Mouse (Mus musculus) heart, embryonic 10.5 days (tissue): Measurements from ENCODE around the gene Chil1. TPM values are rescaled to one million over a fixed set of nuclear protein-coding genes. Genes with fewer than 3 reads are reported as not detected.

Source experiments
- DNase-seq: peaks from one replicate; pipeline ENCODE4 v3.0.0-alpha.2; 2017; ENCODE audit warnings: low spot score
- H3K27ac ChIP-seq: fragments of 300-500 bp; sonication (generic); 2 replicates; pipeline ENCODE4 v1.5.1; 2016; ENCODE audit warnings: mild to moderate bottlenecking
- H3K27me3 ChIP-seq: fragments of 300-500 bp; sonication (generic); 2 replicates; pipeline ENCODE4 v1.6.1; 2016; ENCODE audit warnings: mild to moderate bottlenecking; ENCODE audit not compliant: poor library complexity, insufficient read depth, severe bottlenecking
- H3K36me3 ChIP-seq: fragments of 300-500 bp; sonication (generic); 2 replicates; pipeline ENCODE4 v1.6.1; 2016; ENCODE audit warnings: mild to moderate bottlenecking, moderate library complexity
- H3K4me1 ChIP-seq: fragments of 300-500 bp; sonication (generic); 2 replicates; pipeline ENCODE4 v1.6.1; 2016; ENCODE audit warnings: mild to moderate bottlenecking
- H3K4me3 ChIP-seq: fragments of 300-500 bp; sonication (generic); 2 replicates; pipeline ENCODE4 v1.5.1; 2016; ENCODE audit warnings: mild to moderate bottlenecking, moderate library complexity
- H3K9me3 ChIP-seq: fragments of 300-500 bp; sonication (generic); 2 replicates; pipeline ENCODE4 v1.6.1; 2016; ENCODE audit warnings: mild to moderate bottlenecking, moderate library complexity
- WGBS: fragments of 180-500 bp; shearing (Covaris S2); methylation state at CpG from one replicate; pipeline ENCODE4 v1.1.7; 2016; 5-methylcytosine and 5-hydroxymethylcytosine counted together
- polyA plus RNA-seq: library from polyadenylated mRNA; unstranded; fragments of >200 nt; fragmentation: Nextera tagmentation; extraction: Ambion mirVana; gene quantifications from 2 replicates; pipeline ENCODE4 v1.2.1, GENCODE M21; 2016

The Chil1 gene
- polyA plus RNA-seq, 1 experiment from 2014 or later = 1.1 TPM

DNA sequence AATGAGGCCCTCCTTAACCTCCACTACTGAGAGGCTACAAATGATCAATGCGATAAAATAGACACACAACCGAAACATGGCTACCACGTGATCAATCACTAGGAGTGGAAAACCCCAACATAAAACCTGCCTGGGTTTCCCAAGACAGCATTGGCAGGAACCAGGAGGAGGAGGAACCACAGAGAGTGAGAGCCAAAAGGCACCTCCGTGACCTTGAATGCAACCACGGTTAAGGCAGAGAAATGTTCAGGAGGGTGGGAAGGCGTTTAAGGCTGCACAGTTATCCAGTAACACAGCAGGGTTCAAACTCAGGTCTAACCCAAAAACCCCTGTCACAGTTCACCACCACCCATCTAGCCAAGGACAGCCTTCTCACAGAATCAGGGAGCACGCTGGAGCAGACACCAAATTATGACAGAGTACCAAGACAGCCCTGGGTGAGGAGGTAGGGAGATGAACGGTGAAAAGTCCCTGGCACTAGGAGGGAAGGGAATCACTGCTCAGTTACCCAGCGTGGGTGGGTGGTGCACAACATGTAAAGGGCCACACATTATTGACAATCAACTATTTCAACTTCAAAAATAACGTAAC lies 48.8 kb downstream of the Chil1 start:
- Histone ChIP-seq H3K4me1 (peaks cover 61% of the 10 kb centered on the region), H3K27ac (no peak overlapping the region), H3K4me3 (no peak overlapping the region)

GRCm38 (mm10) chr1:134231270-134231669 lies 49.3 kb downstream of the Chil1 start:
- Histone ChIP-seq H3K27me3 (peaks cover 41% of the 10 kb centered on the region), H3K27ac (no peak overlapping the region), H3K9me3 (no peaks in the 10 kb centered on the region), H3K36me3 (no peaks in the 10 kb centered on the region), H3K4me1 (peaks cover 62% of the 10 kb centered on the region), H3K4me3 (no peak overlapping the region)
- DNase-seq = no peak
- 78% methylated on average over 3 of the region's 3 CpGs for WGBS

More for the DNA sequence above, 48.8 kb downstream of the Chil1 start:
- DNase-seq = no peak
- Histone ChIP-seq H3K9me3 (no peaks in the 10 kb centered on the region), H3K27me3 (peaks cover 36% of the 10 kb centered on the region), H3K36me3 (no peaks in the 10 kb centered on the region)
- 83% methylated on average over 10 of the region's 10 CpGs for WGBS

DNA sequence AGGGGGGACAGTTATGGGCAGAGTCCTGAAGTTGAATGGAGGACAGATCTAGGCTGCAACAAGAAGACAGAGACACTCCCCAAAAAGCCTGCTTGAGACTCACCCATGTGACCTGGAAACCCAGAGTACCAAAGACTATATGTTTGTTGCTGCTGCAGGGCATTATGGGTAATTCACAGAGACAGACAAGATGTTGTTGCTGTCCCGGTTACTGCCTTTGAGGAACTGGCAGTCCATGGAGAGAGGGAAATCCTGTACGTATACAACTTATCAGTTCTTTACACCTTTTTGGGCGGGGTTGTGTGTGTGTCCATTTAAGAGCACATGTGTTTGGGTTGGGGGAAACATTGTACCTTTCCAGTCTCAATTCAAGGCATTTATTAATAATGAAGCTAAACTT lies 49.7 kb downstream of the Chil1 start:
- Histone ChIP-seq H3K27me3 (peaks cover 46% of the 10 kb centered on the region), H3K9me3 (no peaks in the 10 kb centered on the region), H3K4me3 (no peak overlapping the region), H3K36me3 (no peaks in the 10 kb centered on the region), H3K4me1 (peaks cover 60% of the 10 kb centered on the region), H3K27ac (no peak overlapping the region)
- DNase-seq = no peak
- WGBS = 66% methylated on average over 3 of the region's 3 CpGs

DNA sequence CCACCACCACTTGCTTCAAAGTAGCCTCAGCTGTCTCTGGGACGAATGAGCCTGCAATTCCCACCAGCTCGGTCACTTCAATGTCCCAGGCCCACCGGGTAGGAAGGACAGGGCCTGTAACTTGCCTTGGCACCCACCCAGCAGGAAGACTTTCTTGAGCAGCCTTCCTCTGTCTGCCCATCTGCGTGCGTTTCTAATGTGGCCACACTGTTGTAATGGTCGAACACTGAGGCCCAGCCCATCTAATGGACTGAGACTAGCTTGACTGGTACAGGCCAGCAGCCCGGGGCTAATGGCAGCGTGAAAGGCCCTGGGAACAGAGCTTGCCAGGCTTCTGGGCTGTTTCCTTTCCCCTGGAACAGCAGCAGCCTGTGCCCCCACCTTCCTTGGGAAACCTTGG lies 50.4 kb downstream of the Chil1 start:
- DNase-seq = no peak
- peak overlapping the region; percentile 69; the same call in 1 of the 2 replicates for H3K27ac ChIP-seq
- no peaks in the 10 kb centered on the region for H3K9me3 ChIP-seq
- WGBS = 70% methylated on average over 8 of the region's 8 CpGs
- H3K27me3 ChIP-seq = peaks cover 52% of the 10 kb centered on the region
- peaks cover 57% of the 10 kb centered on the region for H3K4me1 ChIP-seq
- H3K36me3 ChIP-seq = no peaks in the 10 kb centered on the region
- H3K4me3 ChIP-seq = 0 out of 2 replicates have a peak overlapping the region, but pooled peaks have one; percentile 3

- peak overlapping the region; percentile 69 for H3K4me3 ChIP-seq
- H3K9me3 ChIP-seq = no peaks in the 10 kb centered on the region
- H3K27ac ChIP-seq = peak overlapping the region; percentile 69
- DNase-seq = no peak
- H3K27me3 ChIP-seq = peaks cover 56% of the 10 kb centered on the region
- peaks cover 52% of the 10 kb centered on the region for H3K4me1 ChIP-seq
- no peaks in the 10 kb centered on the region for H3K36me3 ChIP-seq
- 46% methylated on average over 12 of the region's 12 CpGs for WGBS
These were observed 51.0 kb downstream of the Chil1 start for GRCm38 (mm10) chr1:134232778-134233531.

DNA sequence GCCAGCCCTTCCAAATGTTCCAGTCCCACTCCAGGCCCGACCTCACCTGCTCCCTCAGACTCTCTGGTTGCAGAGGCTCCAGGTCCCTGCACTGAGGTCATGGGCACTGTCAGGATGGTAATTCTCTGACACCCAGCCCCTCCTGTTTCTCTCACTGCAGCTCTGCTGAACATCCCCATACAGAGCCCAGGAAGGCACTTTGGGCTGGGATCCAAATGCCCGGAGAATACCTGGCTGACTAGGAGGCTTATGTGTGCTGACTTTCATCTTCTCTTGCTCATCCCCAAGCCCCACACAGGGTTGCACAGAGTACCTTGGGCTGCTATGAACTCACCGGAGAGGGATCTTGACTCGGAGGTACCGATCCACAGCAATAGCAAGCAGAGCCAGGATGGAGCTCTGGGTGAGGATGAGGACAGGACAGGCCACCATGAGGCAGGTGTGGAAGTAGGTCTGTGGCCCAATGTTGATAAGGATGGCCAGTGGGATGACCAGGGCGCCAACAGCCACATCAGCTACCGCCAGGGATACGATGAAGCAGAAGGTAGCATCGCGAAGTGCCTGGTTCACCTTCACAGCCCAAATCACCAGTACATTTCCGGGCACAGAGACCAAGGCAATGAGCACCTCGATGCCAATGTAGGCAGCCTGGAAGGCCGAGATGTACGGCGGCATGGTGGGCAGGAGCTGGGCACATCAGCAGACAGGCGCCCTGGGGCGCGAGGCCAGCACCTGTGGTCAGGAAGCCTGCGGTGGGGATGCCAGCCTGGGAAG lies 51.9 kb downstream of the Chil1 start:
- Histone ChIP-seq H3K27ac (peak overlapping the region; percentile 85), H3K27me3 (peaks cover 58% of the 10 kb centered on the region), H3K36me3 (no peaks in the 10 kb centered on the region), H3K9me3 (no peaks in the 10 kb centered on the region), H3K4me3 (peak overlapping the region; percentile 69), H3K4me1 (peaks cover 56% of the 10 kb centered on the region)
- DNase-seq = no peak
- 36% methylated on average over 19 of the region's 19 CpGs for WGBS

DNA sequence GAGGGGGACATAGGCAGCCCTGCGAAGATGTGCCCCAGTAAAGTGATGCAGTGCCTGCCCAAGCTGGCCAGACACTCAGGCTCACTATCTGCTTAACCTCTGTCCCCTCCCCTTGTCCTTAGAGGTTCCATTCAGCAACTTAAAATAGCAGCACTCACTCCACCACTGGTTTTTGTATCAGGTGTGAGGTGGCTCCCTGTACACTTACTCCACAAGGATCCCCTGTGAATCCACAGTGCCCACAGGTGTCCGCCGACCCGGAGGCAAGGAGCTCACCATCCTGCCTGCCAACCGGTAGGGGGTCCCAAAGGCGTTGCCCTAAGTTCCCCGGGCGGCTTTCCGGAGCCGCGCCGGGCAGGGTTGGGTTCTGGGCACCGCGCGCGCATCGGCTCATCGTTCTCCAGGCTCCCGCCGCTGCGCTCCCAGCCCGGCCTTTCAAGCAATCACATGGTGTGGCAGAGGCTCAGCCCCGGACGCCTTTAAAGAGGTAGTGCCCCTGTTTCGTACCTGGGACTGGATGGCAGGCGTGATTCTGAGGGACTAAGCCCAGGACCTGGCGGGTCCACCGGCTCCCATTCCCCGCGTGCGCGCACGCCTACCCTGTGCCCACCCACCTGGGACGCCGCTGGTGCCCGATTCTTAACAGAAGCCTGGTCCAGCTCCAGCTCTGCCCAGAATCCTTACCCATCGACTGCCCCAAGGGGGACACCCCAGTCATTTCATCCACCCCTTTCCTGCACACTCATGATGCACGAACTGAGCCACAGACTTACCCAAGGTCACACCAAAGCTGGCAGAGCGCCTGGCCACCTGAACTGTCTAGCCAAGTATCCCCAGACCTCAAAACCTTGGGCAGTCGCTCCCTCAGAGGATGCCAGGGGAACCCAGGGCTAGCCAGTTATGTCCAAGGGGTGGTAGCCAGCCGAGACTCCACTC lies 52.7 kb downstream of the Chil1 start:
- Histone ChIP-seq H3K9me3 (no peaks in the 10 kb centered on the region), H3K27ac (peak overlapping the region; percentile 85), H3K4me1 (peaks cover 64% of the 10 kb centered on the region), H3K36me3 (no peaks in the 10 kb centered on the region), H3K27me3 (peaks cover 58% of the 10 kb centered on the region), H3K4me3 (peak overlapping the region; percentile 69)
- DNase-seq = no peak
- WGBS = 2% methylated on average over 41 of the region's 41 CpGs

DNA sequence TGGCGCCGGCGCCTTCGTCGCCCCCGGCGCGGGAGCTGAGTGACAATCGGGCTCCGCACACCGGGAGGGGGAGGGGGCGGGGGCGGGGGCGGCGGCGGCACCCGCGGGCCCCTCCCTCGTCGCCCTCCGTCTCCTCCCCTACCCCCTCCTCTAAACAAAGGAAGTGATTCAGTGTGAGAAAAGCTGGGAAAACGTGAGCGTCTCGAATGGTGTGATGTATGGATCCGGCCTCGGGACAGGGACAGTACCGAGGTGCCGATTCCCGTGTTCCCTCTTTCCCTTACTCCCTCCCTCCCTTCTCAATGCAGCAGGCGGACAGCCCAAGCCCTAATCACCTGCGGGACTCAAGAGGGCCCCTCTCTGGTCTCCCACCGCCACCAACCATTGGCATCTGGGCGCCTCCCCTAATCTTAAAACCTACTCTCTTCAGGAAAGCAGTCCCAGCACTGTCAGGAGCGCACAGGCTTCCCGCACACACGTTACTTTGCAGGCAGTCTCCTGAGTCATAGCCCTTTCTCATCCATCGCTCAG lies 53.5 kb downstream of the Chil1 start, which contains the start of gene Adora1:
Gene Adora1 (minus strand): TSS at position 41 of the 531 bp plus-strand sequence.
- peak within 1 kb of the TSS; percentile 85 for H3K27ac ChIP-seq
- 1% methylated on average over 24 of the region's 37 CpGs for WGBS
- peak within 1 kb of the TSS; percentile 69 for H3K4me3 ChIP-seq
- H3K9me3 ChIP-seq = no peaks in the 10 kb centered on the region
- peaks cover 62% of the 10 kb centered on the region for H3K27me3 ChIP-seq
- no peaks in the 10 kb centered on the region for H3K36me3 ChIP-seq
- DNase-seq = no peak
- H3K4me1 ChIP-seq = peaks cover 66% of the 10 kb centered on the region

DNA sequence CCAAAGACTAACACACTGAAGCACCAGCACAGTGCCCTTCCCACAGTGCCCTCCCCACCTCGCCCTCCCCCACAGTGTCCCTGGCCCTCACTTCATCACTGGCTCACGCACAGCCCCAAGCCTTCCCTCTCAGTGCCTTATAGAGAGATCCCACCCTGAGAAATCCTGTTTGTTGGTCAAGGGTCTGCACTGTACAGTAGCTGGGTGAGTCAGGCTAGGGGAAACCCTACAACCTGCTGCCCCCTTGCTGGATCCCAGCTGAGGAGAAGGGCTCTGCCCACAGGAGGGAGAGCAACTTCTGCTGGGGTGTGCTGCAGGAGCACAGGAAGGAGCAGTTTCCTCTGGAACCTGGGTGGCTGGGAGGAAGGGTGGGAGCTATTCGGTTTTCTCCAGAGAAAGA lies 54.2 kb downstream of the Chil1 start:
- Histone ChIP-seq H3K27me3 (peaks cover 66% of the 10 kb centered on the region), H3K4me1 (peaks cover 64% of the 10 kb centered on the region), H3K36me3 (no peaks in the 10 kb centered on the region), H3K9me3 (no peaks in the 10 kb centered on the region), H3K4me3 (no peak overlapping the region), H3K27ac (peak overlapping the region; percentile 85; the same call in 1 of the 2 replicates)
- no peak for DNase-seq
- WGBS = 39% methylated on average over 3 of the region's 3 CpGs

DNA sequence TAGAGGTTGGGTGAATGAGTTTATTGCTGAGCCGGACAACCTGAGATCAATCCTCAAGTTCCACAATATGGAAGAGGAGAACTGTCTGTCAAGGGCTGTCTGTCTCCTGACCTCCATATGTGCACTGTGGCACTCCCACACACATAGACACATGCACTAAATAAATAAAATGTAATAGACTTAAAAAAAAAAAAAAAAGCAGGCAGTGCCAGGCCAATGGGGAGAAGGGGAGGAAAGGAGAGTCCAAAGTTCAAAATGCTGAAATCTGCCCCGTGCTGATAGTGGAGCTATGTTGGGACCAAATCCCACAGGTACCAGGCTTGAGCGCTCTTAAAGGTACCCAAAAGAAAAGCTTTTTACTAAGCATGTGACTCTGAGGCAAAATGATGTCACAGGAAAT lies 55.5 kb downstream of the Chil1 start:
- Histone ChIP-seq H3K4me1 (peaks cover 71% of the 10 kb centered on the region), H3K27ac (no peak overlapping the region), H3K36me3 (no peaks in the 10 kb centered on the region), H3K9me3 (no peaks in the 10 kb centered on the region), H3K27me3 (peaks cover 72% of the 10 kb centered on the region), H3K4me3 (no peak overlapping the region)
- 74% methylated on average over 3 of the region's 3 CpGs for WGBS
- DNase-seq = no peak
